Mouse (Mus musculus): ENCODE data around the gene Scin. TPM values are rescaled to one million over a fixed set of nuclear protein-coding genes. Genes with fewer than 3 reads are reported as not detected.
A peak's percentile ranks its signal among the peaks of the same experiment; 100 is the strongest.

The Scin gene
- polyA plus RNA-seq, 1 experiment from 2014 or later: 0.28 TPM

DNA sequence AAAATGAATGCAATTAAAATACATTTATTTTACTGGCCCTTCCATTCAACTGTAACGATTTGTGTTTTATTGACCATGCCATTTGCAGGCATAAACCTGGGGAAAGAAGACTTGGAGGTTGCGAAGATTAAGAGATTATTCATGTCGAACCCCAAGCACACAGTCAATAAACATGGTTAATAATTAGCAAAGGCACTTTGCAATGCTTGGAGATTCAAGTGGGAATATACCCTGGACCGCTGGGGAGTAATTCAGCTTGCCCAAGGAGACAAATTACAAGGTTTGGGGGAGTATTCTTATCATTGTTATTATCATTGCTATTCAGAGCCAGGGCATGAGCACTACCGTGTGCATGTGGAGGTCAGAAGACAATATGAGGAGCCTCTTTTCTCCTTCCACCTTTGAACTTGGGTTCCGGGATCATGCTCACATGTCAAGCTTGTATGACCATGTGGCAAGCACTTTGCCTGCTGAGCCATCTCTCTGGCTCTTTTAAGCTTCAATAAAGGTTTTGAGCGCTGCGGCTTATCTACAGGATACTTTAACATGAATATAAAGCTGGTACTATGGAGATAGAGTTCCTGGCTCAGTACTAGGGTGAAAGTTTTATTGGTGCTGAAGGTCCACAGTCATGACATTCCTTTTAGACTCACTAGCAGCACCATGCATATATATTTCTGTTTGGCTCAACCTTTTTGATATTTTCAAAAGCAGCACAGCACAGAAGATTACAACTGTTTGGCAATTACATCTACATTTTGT is 5.6 kb upstream of the Scin start:
- no peaks in the 10 kb centered on the region for H3K9me3 ChIP-seq
- no peak for DNase-seq (ENCODE audit: low spot score)
- H3K36me3 ChIP-seq: no peaks in the 10 kb centered on the region
- H3K27ac ChIP-seq: no peak overlapping the region
- WGBS: 87% methylated on average over 8 of the region's 8 CpGs
- H3K4me3 ChIP-seq: no peak overlapping the region
- H3K27me3 ChIP-seq (ENCODE audit: insufficient read depth, poor library complexity, severe bottlenecking): peaks cover under 1% of the 10 kb centered on the region; the same call in 1 of the 2 replicates
- no peaks in the 10 kb centered on the region for H3K4me1 ChIP-seq

DNA sequence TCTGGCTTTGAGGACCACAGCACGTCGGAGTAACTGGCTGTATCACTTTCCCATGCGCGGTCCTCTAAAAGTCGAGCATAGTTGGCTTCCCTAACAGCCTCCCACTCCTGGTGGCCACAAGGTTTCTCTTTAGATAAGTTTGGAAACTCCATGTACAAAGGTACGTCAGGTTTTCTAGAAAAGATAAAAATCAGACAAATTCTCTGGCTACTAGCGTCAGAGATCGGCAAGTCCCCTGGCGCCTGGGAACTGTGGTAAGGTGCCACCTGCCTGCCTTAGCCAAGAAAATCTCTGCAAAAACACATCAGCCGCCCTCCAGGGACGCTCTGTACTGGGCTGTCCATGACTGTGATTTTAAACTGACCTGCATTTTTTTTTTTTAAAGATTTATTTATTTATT is 501 bp upstream of the Scin start:
- peaks cover 7% of the 10 kb centered on the region; the same call in 1 of the 2 replicates for H3K4me1 ChIP-seq
- peak overlapping the region; percentile 67 for H3K4me3 ChIP-seq
- H3K9me3 ChIP-seq: no peaks in the 10 kb centered on the region
- WGBS: 46% methylated on average over 11 of the region's 11 CpGs
- H3K27me3 ChIP-seq (ENCODE audit: insufficient read depth, poor library complexity, severe bottlenecking): peaks cover 38% of the 10 kb centered on the region
- DNase-seq (ENCODE audit: low spot score): no peak
- H3K27ac ChIP-seq: no peak overlapping the region
- no peaks in the 10 kb centered on the region for H3K36me3 ChIP-seq

DNA sequence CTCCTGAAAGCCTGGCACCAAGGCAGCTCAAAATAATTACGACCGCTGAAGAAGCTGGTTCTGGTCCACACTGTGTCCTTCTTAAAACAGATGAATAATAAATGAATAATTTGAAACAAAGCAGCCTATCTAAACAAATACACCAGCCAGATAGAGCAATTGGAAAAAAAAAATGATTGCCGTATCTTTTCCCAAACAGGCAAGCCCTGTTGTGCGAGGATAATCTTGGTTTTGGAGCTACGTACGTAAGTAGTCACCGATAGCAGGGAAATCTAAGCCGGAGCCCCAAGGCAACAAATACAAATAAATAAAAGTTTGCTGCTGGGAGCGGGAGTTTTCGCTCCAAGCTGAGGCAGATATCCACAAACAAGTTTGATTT is 845 bp downstream of the Scin start:
- Histone ChIP-seq H3K4me1 (peaks cover 7% of the 10 kb centered on the region; the same call in 1 of the 2 replicates), H3K4me3 (peak overlapping the region; percentile 67), H3K27me3 (ENCODE audit: insufficient read depth, poor library complexity, severe bottlenecking) (peaks cover 38% of the 10 kb centered on the region), H3K9me3 (no peaks in the 10 kb centered on the region), H3K27ac (no peak overlapping the region), H3K36me3 (no peaks in the 10 kb centered on the region)
- no peak for DNase-seq (ENCODE audit: low spot score)
- WGBS: 22% methylated on average over 10 of the region's 10 CpGs

DNA sequence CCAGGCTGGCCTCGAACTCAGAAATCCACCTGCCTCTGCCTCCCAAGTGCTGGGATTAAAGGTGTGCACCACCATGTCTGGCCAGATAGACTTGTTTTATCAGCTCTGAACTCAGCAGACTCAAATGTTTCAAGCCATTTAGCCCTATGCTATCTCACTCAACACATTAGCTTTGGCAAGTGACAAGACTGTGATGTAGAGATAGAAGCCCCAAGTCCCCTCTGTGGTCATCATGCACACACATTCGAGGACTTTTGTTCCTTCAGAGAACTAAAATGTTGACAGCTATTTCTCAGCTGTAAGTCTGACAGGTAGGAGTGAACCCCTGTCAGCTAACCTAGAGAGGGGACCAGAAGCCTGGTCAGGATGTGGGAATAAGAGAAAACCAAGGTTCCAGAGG is 15.2 kb downstream of the Scin start:
- DNase-seq (ENCODE audit: low spot score): no peak
- Histone ChIP-seq H3K4me1 (no peaks in the 10 kb centered on the region), H3K36me3 (no peaks in the 10 kb centered on the region), H3K9me3 (no peaks in the 10 kb centered on the region), H3K27ac (no peak overlapping the region), H3K27me3 (ENCODE audit: insufficient read depth, poor library complexity, severe bottlenecking) (no peaks in the 10 kb centered on the region), H3K4me3 (no peak overlapping the region)
- 73% methylated on average over 2 of the region's 2 CpGs for WGBS

DNA sequence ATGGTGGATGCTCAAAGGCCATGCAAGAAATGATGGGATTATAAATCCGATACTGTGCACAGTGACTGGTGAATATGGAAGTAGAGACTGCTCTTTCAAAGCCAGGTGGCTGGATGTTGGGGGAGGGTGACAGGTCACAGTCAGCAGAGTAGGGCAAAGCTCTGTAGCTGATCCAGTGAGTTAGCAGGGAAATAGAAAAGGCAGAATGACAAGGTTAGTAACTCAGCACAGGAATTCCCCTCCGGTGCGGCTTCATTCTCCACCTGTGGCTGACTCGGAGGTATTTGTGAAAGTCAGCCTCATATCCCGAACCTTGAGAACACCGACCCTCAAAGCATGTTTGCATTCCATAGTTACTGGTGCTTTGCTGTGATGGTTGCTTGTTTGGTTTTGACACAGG is 17.0 kb downstream of the Scin start:
- H3K4me1 ChIP-seq: no peaks in the 10 kb centered on the region
- no peak overlapping the region for H3K27ac ChIP-seq
- WGBS: 86% methylated on average over 6 of the region's 6 CpGs
- DNase-seq (ENCODE audit: low spot score): no peak
- H3K9me3 ChIP-seq: no peaks in the 10 kb centered on the region
- H3K36me3 ChIP-seq: no peaks in the 10 kb centered on the region
- no peaks in the 10 kb centered on the region for H3K27me3 ChIP-seq (ENCODE audit: insufficient read depth, poor library complexity, severe bottlenecking)
- no peak overlapping the region for H3K4me3 ChIP-seq

DNA sequence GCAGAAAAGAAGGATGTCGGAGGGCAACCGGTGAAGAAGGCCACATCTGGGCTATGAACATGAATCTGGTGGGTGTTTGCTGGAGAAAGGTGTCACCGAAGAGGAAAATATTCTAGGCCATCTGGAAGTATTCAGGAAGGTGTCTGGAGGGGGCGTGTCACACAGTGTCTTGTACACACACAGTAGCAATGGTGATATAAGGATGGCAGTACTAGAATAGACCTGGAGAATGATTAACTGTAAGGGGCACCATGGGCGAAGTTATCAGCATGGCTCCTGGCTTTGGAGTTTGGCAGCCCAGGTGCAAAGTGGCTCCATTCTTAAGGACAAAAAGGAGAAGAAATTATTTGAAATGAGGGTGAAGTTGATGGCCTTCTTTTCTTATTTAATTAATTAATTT is 17.8 kb downstream of the Scin start:
- H3K4me3 ChIP-seq: no peak overlapping the region
- H3K27ac ChIP-seq: no peak overlapping the region
- no peaks in the 10 kb centered on the region for H3K4me1 ChIP-seq
- H3K36me3 ChIP-seq: no peaks in the 10 kb centered on the region
- WGBS: 88% methylated on average over 5 of the region's 5 CpGs
- no peaks in the 10 kb centered on the region for H3K27me3 ChIP-seq (ENCODE audit: insufficient read depth, poor library complexity, severe bottlenecking)
- DNase-seq (ENCODE audit: low spot score): no peak
- no peaks in the 10 kb centered on the region for H3K9me3 ChIP-seq

DNA sequence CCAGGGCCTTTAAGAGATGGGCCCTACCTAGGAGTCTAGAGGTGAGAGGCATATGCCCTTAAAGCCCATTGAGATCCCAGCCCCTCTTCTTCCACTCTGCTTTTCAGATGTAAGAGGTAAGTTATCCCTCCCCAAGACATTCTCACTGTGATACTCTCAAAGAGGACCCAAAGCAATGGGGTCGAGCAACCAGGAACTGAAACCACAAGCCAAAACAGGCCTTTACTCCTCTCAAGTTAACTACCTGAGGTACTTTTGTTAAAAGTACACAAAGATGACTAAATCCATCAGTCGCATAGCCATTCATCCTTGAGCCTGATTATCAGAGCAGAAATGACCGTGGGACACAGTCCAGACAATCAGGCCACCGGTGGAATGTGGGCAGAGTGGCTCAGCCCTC is 19.1 kb downstream of the Scin start:
- Histone ChIP-seq H3K27me3 (ENCODE audit: insufficient read depth, poor library complexity, severe bottlenecking) (no peaks in the 10 kb centered on the region), H3K27ac (no peak overlapping the region), H3K9me3 (no peaks in the 10 kb centered on the region), H3K4me1 (no peaks in the 10 kb centered on the region), H3K36me3 (no peaks in the 10 kb centered on the region), H3K4me3 (no peak overlapping the region)
- no peak for DNase-seq (ENCODE audit: low spot score)
- 85% methylated on average over 4 of the region's 4 CpGs for WGBS

DNA sequence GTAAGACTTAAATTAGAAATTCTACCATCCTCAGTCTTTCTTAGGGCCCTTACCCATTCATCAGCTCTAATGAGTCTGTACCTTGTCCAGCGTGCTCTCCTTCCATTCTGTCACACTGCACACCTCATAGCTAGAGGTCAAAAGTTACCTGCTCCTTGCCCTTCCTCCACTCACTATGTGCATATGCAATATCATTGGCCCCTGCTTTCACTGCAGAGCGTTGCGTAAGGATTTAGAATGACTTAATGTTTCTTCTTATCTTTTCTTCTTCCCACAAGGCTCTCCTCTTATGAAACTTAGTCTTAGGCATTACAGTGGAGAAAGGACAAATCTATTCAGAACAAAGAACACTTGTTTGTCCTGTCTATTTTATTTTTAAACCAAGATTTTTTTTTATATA is 20.0 kb downstream of the Scin start:
- no peak overlapping the region for H3K4me3 ChIP-seq
- H3K27me3 ChIP-seq (ENCODE audit: insufficient read depth, poor library complexity, severe bottlenecking): no peaks in the 10 kb centered on the region
- no peaks in the 10 kb centered on the region for H3K9me3 ChIP-seq
- DNase-seq (ENCODE audit: low spot score): no peak
- no peaks in the 10 kb centered on the region for H3K4me1 ChIP-seq
- H3K27ac ChIP-seq: no peak overlapping the region
- H3K36me3 ChIP-seq: no peaks in the 10 kb centered on the region
- WGBS: 83% methylated on average over 3 of the region's 3 CpGs

DNA sequence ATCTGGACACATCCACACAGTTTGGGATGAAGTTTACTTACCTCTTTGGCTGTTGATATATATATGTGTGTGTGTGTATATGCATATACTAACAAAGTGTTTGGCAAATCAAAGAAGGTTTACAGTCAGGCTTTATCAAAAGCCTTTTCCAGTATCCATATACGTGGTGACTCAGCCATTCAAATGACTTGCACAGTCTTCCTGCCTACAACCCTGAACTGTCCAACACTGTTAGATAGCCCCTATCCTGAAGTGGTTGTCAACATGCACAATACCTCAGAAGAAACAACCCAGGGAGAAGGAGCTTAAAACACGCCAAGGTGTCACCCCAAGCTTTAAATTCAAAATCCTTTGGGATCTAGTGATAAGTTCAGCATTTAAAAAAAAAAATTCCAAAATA is 20.4 kb downstream of the Scin start:
- 50% methylated on average over 2 of the region's 2 CpGs for WGBS
- Histone ChIP-seq H3K4me3 (no peak overlapping the region), H3K27ac (no peak overlapping the region), H3K4me1 (no peaks in the 10 kb centered on the region), H3K36me3 (no peaks in the 10 kb centered on the region), H3K9me3 (no peaks in the 10 kb centered on the region), H3K27me3 (ENCODE audit: insufficient read depth, poor library complexity, severe bottlenecking) (no peaks in the 10 kb centered on the region)
- no peak for DNase-seq (ENCODE audit: low spot score)

DNA sequence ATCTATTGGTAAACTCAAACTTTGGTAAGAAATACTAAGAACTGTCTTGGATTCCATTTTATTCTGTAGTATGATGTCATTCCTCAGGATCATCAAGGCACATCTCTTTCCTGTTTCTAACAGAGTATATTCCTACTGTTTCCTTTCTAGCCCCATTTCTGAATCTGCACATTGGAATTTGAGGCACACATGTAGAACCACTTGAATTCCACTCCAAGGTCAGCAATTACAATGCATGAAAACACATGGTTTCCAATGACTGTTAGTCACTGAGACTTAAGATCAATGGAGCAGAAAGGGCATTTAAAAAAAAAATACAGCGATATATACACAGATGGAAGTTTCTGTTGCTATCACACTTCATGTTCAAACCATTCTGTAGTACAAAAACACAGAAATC is 24.8 kb downstream of the Scin start:
- Histone ChIP-seq H3K4me3 (no peak overlapping the region), H3K27me3 (ENCODE audit: insufficient read depth, poor library complexity, severe bottlenecking) (no peaks in the 10 kb centered on the region), H3K27ac (no peak overlapping the region), H3K9me3 (no peaks in the 10 kb centered on the region), H3K36me3 (no peaks in the 10 kb centered on the region), H3K4me1 (peaks cover 3% of the 10 kb centered on the region; the same call in 1 of the 2 replicates)
- WGBS: 71% methylated on average over 1 of the region's 1 CpGs
- no peak for DNase-seq (ENCODE audit: low spot score)

DNA sequence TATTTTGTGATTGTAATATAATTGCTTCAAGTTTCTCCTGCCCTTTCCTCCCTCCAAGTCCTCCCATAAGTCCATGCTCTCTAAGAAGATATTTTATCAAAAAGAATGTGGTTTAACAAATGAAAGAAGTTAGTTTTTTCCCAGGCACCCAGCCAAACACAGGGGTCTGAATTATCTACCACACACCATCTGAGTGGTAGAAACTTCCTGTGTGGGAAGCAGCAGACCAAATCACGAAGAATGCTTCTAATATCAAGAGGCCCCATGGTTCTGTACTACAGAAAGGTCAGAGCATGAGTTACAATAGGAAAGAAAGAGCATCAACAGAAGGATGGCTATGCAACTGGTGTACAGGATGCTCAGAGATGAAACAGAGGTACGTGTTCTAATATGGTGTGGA is 25.9 kb downstream of the Scin start:
- Histone ChIP-seq H3K27me3 (ENCODE audit: insufficient read depth, poor library complexity, severe bottlenecking) (no peaks in the 10 kb centered on the region), H3K27ac (no peak overlapping the region), H3K9me3 (no peaks in the 10 kb centered on the region), H3K4me1 (peaks cover 3% of the 10 kb centered on the region; the same call in 1 of the 2 replicates), H3K36me3 (no peaks in the 10 kb centered on the region), H3K4me3 (no peak overlapping the region)
- 66% methylated on average over 2 of the region's 2 CpGs for WGBS
- no peak for DNase-seq (ENCODE audit: low spot score)

DNA sequence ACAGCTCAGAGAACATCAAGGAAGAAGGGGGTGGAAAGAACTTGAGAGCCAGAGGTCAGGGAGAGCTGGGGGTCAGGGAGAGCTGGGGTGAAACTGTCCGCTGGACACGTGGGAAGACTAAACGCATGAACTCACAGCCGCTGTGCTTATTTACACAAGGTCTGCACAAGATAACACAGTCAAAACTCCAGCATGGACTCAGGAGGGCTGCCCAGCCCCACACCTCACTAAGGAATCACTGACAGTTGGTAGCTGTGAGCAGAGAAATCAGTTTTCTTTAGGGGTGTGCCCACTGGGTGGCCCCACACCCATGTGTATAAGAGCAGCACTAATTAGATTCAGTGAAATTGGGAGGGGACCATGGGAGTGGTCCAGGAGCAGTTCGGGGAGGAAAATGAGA is 27.2 kb downstream of the Scin start:
- 50% methylated on average over 5 of the region's 5 CpGs for WGBS

DNA sequence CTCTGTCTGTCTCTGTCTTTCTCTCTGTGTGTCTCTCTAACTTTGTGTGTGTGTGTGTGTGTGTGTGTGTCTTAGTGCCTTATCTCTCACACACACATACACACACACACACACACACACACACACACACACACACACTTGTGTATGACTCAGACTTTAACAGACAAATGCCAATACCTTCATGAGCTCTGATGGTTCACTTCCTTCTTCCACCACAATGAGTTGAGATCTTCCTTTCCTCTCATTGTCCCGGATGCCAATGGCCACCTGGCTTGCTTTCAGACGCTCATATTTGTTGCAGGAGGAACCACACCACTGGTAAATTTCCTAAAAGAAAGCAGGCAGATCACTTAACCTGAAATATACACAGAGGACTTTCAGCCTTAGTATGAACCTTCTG is 29.3 kb downstream of the Scin start:
- Histone ChIP-seq H3K9me3 (no peaks in the 10 kb centered on the region), H3K27me3 (ENCODE audit: insufficient read depth, poor library complexity, severe bottlenecking) (no peaks in the 10 kb centered on the region), H3K36me3 (no peaks in the 10 kb centered on the region), H3K4me1 (peaks cover 3% of the 10 kb centered on the region; the same call in 1 of the 2 replicates), H3K27ac (no peak overlapping the region), H3K4me3 (no peak overlapping the region)
- no peak for DNase-seq (ENCODE audit: low spot score)
- 80% methylated on average over 2 of the region's 2 CpGs for WGBS

More for the DNA sequence above, 27.2 kb downstream of the Scin start:
- Histone ChIP-seq H3K4me1 (peaks cover 3% of the 10 kb centered on the region; the same call in 1 of the 2 replicates), H3K4me3 (no peak overlapping the region), H3K27me3 (ENCODE audit: insufficient read depth, poor library complexity, severe bottlenecking) (no peaks in the 10 kb centered on the region), H3K36me3 (no peaks in the 10 kb centered on the region), H3K9me3 (no peaks in the 10 kb centered on the region), H3K27ac (no peak overlapping the region)
- DNase-seq (ENCODE audit: low spot score): no peak

DNA sequence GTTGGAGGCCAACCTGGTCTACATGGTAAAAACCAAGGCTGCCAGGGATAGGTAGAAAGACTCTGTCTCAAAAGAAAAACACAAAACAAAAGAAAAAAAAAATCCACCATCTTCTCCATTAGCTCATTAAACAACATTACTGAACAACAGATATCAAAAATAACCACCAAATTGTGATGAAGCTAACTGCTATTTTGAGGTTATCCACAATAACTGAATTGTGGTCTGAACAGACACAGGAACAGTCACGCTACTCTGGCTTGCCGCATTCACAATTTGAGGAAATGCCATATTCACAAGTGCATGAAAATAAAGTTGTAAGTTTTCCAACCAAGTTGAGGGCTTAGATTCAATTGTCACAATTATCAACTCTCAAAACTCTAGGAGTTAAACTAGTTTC is 31.7 kb downstream of the Scin start:
- no peak overlapping the region for H3K27ac ChIP-seq
- no peaks in the 10 kb centered on the region for H3K36me3 ChIP-seq
- no peak for DNase-seq (ENCODE audit: low spot score)
- no peak overlapping the region for H3K4me3 ChIP-seq
- 94% methylated on average over 2 of the region's 2 CpGs for WGBS
- H3K9me3 ChIP-seq: no peaks in the 10 kb centered on the region
- H3K4me1 ChIP-seq: peaks cover 3% of the 10 kb centered on the region; the same call in 1 of the 2 replicates
- H3K27me3 ChIP-seq (ENCODE audit: insufficient read depth, poor library complexity, severe bottlenecking): no peaks in the 10 kb centered on the region

Data from heart, embryonic 10.5 days (tissue).